Mouse (Mus musculus): ENCODE results near the gene Akap4.

The Akap4 gene

DNA sequence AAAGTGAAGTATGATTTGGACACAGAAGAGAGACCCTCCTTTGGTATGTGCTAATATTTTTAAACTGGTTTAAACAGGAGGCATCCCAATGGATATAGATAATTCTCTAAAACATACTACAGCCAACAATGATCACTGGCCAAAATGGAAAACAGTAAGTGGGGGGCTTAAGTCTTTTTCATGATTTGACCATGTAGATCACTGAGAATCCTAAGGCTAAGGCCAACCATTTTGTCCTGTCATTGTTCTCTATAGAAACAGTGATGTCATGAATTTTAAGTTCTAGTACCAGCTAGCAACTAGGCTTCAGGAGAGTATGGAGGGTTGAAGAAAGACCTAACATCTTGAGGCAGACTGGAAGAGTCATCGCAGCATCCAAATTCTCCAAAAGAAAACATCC lies at the start of gene Akap4:
TSS of gene Akap4 (plus strand) at position 301 of the 400 bp plus-strand sequence.
- no peak for DNase-seq (ENCODE audit: extremely low spot score, low read depth, low spot score)

DNA sequence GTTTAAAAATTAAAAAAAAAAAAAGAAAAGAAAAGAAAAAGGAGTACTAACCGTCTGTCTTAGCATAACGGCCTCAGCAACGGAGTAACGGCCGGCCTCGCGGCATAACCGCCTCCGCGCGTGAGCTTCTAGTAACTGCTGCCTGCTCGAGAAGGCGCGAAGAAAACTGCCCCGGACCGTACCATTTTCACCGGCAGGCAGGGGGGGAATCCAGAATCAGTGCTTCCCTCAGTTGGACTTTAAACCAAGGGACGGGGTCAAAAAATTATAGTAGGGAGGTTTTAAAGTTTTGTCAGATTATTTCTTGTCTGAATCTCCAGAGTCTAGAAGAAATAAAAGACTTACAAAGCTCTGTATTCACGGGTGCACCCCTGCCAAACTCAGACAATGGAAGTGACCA lies 25.8 kb upstream of the Akap4 start, which contains the start of gene Ccnb3:
TSS of gene Ccnb3 (minus strand) at position 101 of the 400 bp plus-strand sequence.
- DNase-seq (ENCODE audit: extremely low spot score, low read depth, low spot score) = no peak

DNA sequence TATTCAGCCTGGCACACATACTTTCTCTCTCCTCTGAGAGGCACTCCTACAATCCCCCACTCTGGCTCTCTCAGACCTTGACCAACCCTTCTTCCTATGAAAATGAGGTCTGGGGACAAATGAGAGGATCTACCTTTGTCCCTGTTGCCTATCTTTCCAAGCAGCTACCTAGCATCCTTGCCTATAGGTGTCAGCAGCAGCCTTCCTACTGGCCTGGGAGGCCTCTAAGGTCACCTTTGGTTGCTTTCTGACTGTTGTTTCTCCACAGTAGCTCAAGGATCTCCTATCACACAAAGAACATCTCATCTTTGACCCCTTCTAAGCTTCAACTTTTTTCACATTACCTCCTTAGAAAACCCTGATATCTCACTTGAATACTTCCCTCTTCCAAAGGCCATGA lies 10.3 kb upstream of the Akap4 start:
- no peak for DNase-seq (ENCODE audit: extremely low spot score, low read depth, low spot score)

DNA sequence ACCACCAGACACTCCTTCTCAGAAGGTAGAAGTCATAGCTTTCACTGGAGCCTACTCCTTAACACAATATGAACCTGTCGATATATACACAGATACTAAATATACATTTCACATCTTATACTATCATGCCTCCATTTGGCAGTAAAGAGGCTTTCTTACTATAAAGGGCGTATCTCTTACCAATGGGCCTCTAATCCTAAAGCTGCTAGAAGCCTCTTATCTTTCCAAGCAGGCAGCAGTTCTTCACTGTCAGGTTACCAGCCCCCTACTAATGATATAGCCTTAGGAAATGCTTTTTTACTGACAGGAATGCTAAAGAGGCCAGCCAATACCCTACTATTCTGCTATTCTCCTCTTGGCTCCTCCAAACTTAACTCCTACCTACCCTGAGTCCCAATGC lies 9.7 kb upstream of the Akap4 start:
- DNase-seq (ENCODE audit: extremely low spot score, low read depth, low spot score) = no peak

DNA sequence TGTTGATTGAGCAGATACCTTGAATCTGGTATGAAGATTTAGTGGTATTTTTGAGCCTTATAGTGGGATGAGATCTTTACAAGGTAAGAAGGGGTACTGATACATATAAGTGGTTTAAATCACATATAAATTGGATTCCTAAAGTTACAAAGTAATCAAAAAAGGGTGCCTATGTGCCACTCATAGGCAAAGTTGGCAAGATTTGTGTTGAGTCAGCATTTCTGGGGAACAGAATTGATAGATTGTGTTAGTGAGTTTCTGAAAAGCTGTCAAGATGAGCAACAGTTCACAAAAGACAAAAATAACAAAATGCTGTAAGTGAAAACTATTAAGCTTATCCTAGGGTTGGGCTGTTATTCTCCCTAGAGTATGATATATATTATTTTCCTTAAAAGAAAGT lies 3.2 kb upstream of the Akap4 start:
- no peak for DNase-seq (ENCODE audit: extremely low spot score, low read depth, low spot score)

DNA sequence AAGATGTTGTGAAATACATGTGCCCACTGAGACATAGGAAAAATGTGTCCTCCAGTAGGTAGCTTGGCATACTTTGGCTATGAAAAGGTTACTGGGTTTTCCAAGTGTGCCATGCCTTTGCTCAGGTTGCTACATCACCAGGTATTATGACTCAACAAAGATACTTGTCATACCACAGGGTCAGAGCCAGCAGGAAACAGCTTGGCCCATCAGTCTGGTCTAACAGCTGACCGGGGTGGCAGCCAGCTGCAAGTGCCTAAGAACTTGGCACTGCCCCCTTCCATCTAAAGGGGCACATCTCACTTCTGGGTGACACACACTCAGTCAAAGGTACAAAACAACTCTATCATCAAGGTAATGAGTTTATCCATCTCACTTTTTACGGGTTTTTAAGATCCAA lies 683 bp downstream of the Akap4 start:
- no peak for DNase-seq (ENCODE audit: extremely low spot score, low read depth, low spot score)

DNA sequence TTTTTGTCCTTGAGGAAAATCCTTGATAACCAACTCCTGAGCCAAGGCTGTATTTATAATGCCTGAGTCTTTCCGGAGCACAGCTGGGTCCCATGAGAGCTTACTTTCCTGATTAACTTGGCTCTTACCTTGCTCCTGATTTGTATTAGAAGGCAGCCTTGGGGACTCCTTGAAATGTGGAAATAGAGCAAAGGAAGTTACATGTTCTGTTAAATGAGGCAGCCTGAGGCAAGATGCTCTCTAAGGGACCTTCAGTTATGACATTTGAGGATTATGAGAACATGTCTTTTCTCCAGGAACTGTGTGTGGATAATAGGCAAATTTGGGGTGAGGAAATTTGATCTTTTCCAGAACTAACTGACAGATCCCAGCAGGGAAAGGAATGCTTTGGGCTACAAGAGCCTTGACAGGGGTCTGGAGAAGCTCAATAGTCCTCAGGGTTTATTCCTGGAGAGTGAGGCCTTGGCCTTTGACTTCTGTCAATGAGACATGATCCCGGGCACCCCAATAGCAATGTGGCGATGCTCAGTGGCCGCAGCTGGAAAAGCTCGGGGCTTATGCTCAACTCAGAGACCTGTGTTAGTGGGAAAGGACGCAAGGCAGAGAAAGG lies 12.6 kb downstream of the Akap4 start:
- DNase-seq (ENCODE audit: extremely low spot score, low read depth, low spot score) = no peak

DNA sequence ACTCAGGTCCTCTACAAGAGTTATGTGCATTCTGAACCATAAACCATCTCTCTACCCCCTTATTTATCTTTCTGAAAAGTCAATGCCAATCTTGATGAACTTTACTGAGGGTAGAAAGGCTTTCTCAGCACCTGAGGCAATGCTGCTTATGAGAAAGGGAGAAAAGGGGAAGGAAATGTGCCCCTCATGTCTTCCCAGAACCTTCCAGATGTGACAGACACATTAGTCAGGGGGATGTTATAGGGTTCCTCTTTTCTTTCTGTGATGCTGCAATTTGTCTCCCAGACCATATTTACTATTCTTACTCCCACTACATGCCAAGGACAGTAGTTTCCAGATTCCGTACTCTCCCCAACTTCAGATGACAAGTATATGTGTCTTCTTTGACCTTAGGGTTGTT lies 18.6 kb downstream of the Akap4 start:
- DNase-seq (ENCODE audit: extremely low spot score, low read depth, low spot score) = no peak

DNA sequence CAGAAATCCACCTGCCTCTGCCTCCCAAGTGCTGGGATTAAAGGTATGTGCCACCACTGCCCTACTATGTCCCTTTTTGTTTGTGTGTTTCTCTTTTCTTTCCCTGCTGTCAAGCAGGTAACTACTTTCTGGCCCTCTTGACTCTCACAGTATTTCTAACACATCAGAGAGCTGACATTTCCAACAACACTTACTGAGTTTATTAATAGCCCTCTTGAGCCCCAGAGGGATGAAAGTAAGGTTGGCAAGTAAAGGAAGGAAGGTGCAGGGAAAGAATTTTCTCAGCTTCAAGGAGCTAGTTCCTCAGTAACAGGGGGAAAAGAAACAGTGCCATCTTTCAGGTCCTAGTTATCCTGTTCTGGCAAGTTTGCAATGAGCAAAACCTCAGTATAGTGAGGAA lies 23.0 kb downstream of the Akap4 start:
- DNase-seq (ENCODE audit: extremely low spot score, low read depth, low spot score) = no peak

DNA sequence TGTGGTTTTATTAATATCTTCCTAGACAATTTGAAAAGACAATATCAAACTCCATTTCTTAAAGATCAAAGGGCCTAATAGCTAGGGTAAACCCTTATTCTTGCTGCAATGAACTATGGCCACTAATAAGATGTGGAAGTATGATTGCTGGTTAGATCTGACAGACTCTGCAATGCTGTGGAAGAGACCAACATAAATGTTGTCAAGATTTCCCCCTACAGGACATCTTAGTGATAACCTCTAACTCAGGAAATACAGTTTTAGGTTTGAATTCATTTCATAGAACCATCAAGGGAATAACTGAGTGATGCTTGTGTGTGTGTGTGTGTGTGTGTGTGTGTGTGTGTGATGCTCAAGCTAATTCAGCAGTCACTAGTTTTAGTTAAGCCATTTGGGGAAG lies 35.0 kb downstream of the Akap4 start:
- DNase-seq (ENCODE audit: extremely low spot score, low read depth, low spot score) = no peak

DNA sequence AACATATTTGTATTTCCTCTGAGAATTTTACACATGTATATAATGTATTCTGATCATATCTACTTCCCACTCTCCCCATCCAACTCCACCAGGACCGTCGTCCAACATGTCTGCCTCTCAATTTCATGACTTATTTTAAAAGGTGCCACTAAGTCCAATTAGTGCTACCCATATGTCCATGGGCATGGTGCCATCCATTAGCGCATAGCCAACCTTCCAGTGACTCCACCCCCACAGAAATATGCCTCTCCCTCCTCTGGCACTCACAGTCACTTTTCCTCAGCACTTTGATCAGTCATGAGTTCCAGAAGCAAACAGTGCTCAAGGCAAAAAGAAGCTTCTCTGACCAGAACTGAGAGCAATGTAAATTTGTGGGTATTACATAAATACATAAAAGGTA lies 47.6 kb downstream of the Akap4 start:
- no peak for DNase-seq (ENCODE audit: extremely low spot score, low read depth, low spot score)

DNA sequence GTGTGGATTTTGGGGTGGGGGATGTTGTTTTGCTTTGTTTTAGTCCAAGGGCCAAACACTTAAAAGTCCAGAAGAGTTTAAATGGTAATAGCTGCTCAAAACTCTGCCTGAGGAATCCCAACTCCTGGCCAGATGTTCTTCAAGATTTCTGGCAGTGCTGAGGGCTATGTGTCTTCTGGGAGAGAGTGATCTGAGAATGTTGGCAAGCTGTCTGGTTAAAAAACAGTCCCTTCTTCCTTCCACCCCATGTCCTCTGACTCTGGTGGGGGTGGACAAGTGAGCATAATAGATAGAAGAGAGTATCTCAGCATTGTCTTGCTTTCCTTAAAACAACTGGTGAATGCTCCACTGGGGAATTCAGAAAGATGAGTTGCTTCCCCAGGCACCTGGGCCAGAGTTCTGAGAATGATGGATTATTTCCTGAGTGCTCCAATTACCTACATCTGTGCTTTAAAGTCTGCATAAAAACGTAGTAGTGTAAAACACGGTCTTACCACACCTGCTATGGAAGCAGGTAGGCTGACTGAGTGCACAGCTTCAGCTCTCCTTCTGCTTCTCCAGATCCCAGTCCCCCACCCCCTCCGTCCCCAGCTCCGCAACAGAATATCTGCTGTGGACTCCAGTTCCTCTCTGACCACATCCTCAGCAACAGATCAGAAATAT lies 54.4 kb downstream of the Akap4 start:
- no peak for DNase-seq (ENCODE audit: extremely low spot score, low read depth, low spot score)

All from hindlimb bud, embryonic 11.5 days (tissue).